Mouse (Mus musculus) embryonic fibroblast, embryonic 13.5 days (primary cell): ENCODE measurements at regions not wholly inside any gene's neighbourhood (a gene's known extent, or its start where the extent isn't known, plus 50 kb on each side); places are given as distances from the start of the nearest gene placed in this dataset.

Experiments used
- CTCF ChIP-seq: IDR thresholded peaks from 2 replicates; pipeline ENCODE4 v1.5.1; 2011; ENCODE audit warnings: mild to moderate bottlenecking, control low read depth, low read length, moderate library complexity, borderline replicate concordance; ENCODE audit not compliant: insufficient read depth
- POLR2A ChIP-seq: IDR thresholded peaks from 2 replicates; pipeline ENCODE4 v1.6.1; 2011; ENCODE audit warnings: low read depth, mild to moderate bottlenecking, control low read depth, low read length, moderate library complexity

- no peak for TF ChIP-seq CTCF
- no peak for TF ChIP-seq POLR2A
These were observed 61.2 kb upstream of the N6amt1 start for GRCm38 (mm10) chr16:87292826-87293225.
